Mouse (Mus musculus): ENCODE measurements at regions not wholly inside any gene's neighbourhood (a gene's known extent, or its start where the extent isn't known, plus 50 kb on each side); places are given as distances from the start of the nearest gene placed in this dataset.

DNA sequence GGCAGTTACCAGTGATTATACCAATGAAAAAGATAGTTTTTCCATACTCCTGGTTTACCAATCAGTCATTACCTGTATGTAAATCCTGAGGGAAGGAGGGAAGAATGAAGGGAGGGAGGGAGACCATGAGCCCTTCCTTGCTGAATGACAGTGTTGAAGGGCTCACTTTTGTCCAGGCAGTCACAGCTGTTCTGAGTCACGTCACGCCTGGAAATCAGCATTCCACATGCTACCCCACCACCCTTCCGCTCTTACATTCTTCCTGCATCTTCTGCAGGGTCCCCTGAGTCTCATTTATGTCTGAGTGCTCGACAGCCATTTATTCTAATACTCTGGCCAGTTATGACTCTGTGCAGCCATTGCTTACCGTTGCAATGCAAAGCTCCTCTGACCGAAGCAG lies 101.9 kb upstream of the Tsc22d2 start:
- no peak for TF ChIP-seq CTCF (IDR thresholded peaks at IDR 0.05; ENCODE audit: low read depth)
- no peak for ATAC-seq
- Histone ChIP-seq H3K27me3 (replicated peaks; ENCODE audit: control insufficient read depth, insufficient read depth, low read length) (no peaks in the 10 kb centered on the region), H3K9ac (ENCODE audit: low read depth, low read length) (no peak overlapping the region), H3K4me1 (replicated peaks; ENCODE audit: control insufficient read depth, insufficient read depth, low read length) (no peaks in the 10 kb centered on the region), H3K4me2 (replicated peaks; ENCODE audit: low read depth) (no peak overlapping the region), H3K36me3 (ENCODE audit: control insufficient read depth, insufficient read depth) (no peaks in the 10 kb centered on the region), H3K27ac (ENCODE audit: low read depth, low read length) (no peak overlapping the region), H3K9me3 (ENCODE audit: control insufficient read depth) (no peaks in the 10 kb centered on the region), H3K4me3 (ENCODE audit: low read depth, low read length) (no peak overlapping the region)
- 82% methylated on average over 6 of the region's 6 CpGs for WGBS

DNA sequence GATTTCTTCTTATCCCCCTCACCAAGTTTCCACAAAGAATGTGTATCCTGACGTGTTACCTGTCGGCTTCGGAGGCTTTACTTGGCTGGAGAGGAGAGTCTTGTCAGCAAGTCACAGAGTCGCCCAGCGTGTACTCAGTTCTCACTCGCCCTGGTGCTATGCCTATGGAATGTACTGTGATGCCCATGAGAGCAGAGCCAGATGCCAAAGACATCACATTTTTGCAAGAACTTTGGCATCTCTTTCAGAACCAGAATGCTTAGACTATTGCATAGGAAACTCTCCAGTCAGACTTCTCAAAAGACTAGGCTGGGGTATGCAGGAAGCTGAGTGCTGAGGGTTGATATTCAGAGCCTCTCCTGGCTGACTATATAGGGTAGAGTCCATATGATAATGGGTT lies 99.3 kb upstream of the Tsc22d2 start:
- Histone ChIP-seq H3K4me2 (replicated peaks; ENCODE audit: low read depth) (no peak overlapping the region), H3K9ac (ENCODE audit: low read depth, low read length) (no peak overlapping the region), H3K27ac (ENCODE audit: low read depth, low read length) (no peak overlapping the region), H3K9me3 (ENCODE audit: control insufficient read depth) (no peaks in the 10 kb centered on the region), H3K4me1 (replicated peaks; ENCODE audit: control insufficient read depth, insufficient read depth, low read length) (no peaks in the 10 kb centered on the region), H3K36me3 (ENCODE audit: control insufficient read depth, insufficient read depth) (no peaks in the 10 kb centered on the region), H3K4me3 (ENCODE audit: low read depth, low read length) (no peak overlapping the region), H3K27me3 (replicated peaks; ENCODE audit: control insufficient read depth, insufficient read depth, low read length) (no peaks in the 10 kb centered on the region)
- WGBS: 83% methylated on average over 6 of the region's 6 CpGs
- ATAC-seq: no peak
- TF ChIP-seq CTCF (IDR thresholded peaks at IDR 0.05; ENCODE audit: low read depth): no peak

DNA sequence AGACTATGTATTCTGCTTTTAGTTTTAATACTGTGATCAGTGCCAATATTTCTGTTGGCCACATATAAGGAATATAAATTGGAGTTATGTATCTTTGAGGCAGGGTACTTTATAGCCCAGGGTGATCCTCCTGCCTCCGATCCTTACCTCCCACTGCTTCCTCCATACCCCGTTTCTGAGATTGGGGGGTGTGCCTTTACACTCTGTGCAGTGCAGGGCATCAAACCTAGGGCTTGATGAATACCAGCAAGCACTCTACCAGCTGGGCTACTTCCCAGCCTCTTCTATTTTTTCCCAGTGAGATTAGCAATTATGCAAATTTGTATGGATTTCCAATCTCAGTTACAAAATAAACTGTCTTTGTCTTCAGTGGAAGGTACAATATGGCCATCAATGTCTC lies 97.3 kb upstream of the Tsc22d2 start:
- no peak for ATAC-seq
- no peaks in the 10 kb centered on the region for H3K4me1 ChIP-seq (replicated peaks; ENCODE audit: control insufficient read depth, insufficient read depth, low read length)
- H3K9ac ChIP-seq (ENCODE audit: low read depth, low read length): no peak overlapping the region
- WGBS: 73% methylated on average over 2 of the region's 2 CpGs
- TF ChIP-seq CTCF (IDR thresholded peaks at IDR 0.05; ENCODE audit: low read depth): no peak
- H3K27ac ChIP-seq (ENCODE audit: low read depth, low read length): no peak overlapping the region
- no peaks in the 10 kb centered on the region for H3K27me3 ChIP-seq (replicated peaks; ENCODE audit: control insufficient read depth, insufficient read depth, low read length)
- H3K9me3 ChIP-seq (ENCODE audit: control insufficient read depth): no peaks in the 10 kb centered on the region
- H3K4me3 ChIP-seq (ENCODE audit: low read depth, low read length): no peak overlapping the region
- no peak overlapping the region for H3K4me2 ChIP-seq (replicated peaks; ENCODE audit: low read depth)
- H3K36me3 ChIP-seq (ENCODE audit: control insufficient read depth, insufficient read depth): no peaks in the 10 kb centered on the region

DNA sequence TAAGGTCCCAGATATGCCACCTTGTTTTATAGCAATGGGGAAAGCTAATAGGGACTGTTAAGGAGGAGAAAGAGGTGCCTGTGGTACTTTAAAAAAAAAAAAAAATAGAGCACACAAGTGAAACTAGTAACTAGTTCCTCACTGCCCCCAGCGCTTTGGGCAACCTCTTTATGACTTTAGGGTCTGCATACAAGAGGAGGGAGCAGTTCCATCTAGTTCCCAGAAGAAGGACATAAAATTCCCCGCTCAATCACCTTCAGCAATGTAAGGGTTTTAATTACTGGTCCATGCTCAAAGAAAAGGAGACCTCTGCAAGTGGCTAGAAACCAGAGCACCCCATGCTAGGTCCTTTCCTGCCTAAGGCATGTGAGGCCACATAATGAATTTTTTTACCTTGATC lies 95.8 kb upstream of the Tsc22d2 start:
- no peaks in the 10 kb centered on the region for H3K4me1 ChIP-seq (replicated peaks; ENCODE audit: control insufficient read depth, insufficient read depth, low read length)
- no peak for TF ChIP-seq CTCF (IDR thresholded peaks at IDR 0.05; ENCODE audit: low read depth)
- 79% methylated on average over 2 of the region's 2 CpGs for WGBS
- H3K9me3 ChIP-seq (ENCODE audit: control insufficient read depth): no peaks in the 10 kb centered on the region
- no peak overlapping the region for H3K4me2 ChIP-seq (replicated peaks; ENCODE audit: low read depth)
- H3K36me3 ChIP-seq (ENCODE audit: control insufficient read depth, insufficient read depth): no peaks in the 10 kb centered on the region
- no peak overlapping the region for H3K4me3 ChIP-seq (ENCODE audit: low read depth, low read length)
- H3K27me3 ChIP-seq (replicated peaks; ENCODE audit: control insufficient read depth, insufficient read depth, low read length): no peaks in the 10 kb centered on the region
- ATAC-seq: no peak
- H3K9ac ChIP-seq (ENCODE audit: low read depth, low read length): no peak overlapping the region
- H3K27ac ChIP-seq (ENCODE audit: low read depth, low read length): no peak overlapping the region

DNA sequence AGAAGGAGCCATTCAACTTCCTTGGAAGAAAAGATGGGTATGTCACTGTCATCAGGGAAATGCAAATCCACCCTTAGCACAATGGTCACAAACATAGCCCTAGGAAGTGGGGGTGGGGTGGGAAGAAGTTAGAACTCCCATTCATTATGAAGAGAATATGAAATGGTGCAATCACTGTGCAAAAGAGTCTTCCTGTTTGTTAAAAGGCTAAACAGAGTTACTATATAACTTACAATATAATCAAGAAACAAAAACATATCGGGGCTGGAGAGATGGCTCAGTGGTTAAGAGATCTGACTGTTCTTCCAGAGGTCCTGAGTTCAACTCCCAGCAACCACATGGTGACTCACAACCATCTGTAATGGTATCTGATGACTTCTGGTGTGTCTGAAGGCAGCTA lies 95.1 kb upstream of the Tsc22d2 start:
- Histone ChIP-seq H3K4me1 (replicated peaks; ENCODE audit: control insufficient read depth, insufficient read depth, low read length) (no peaks in the 10 kb centered on the region), H3K27ac (ENCODE audit: low read depth, low read length) (no peak overlapping the region), H3K36me3 (ENCODE audit: control insufficient read depth, insufficient read depth) (no peaks in the 10 kb centered on the region), H3K27me3 (replicated peaks; ENCODE audit: control insufficient read depth, insufficient read depth, low read length) (no peaks in the 10 kb centered on the region), H3K4me3 (ENCODE audit: low read depth, low read length) (no peak overlapping the region), H3K9me3 (ENCODE audit: control insufficient read depth) (no peaks in the 10 kb centered on the region), H3K4me2 (replicated peaks; ENCODE audit: low read depth) (no peak overlapping the region), H3K9ac (ENCODE audit: low read depth, low read length) (no peak overlapping the region)
- ATAC-seq: no peak
- no peak for TF ChIP-seq CTCF (IDR thresholded peaks at IDR 0.05; ENCODE audit: low read depth)
- WGBS: 79% methylated on average over 1 of the region's 1 CpGs

DNA sequence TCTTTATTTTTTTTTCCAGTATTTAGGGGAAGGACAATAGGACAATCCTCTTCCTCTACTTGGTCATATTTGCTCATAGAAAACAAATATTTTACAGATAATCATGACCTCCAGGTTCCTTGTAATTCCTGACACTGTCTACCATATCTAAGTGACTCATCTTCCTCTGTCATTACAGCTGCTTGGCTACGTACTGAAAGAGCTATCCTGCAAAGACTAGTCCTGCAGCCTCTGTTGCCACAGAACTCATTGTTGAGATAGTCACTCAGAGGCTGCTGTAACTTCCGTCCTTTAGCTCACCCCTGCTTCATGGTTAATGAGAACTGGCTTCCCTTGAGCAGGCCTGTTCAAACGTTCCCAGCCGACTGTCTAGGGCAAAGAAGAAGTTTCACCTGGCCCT lies 93.7 kb upstream of the Tsc22d2 start:
- no peaks in the 10 kb centered on the region for H3K27me3 ChIP-seq (replicated peaks; ENCODE audit: control insufficient read depth, insufficient read depth, low read length)
- no peak overlapping the region for H3K9ac ChIP-seq (ENCODE audit: low read depth, low read length)
- no peaks in the 10 kb centered on the region for H3K4me1 ChIP-seq (replicated peaks; ENCODE audit: control insufficient read depth, insufficient read depth, low read length)
- no peak overlapping the region for H3K27ac ChIP-seq (ENCODE audit: low read depth, low read length)
- no peak overlapping the region for H3K4me3 ChIP-seq (ENCODE audit: low read depth, low read length)
- no peaks in the 10 kb centered on the region for H3K9me3 ChIP-seq (ENCODE audit: control insufficient read depth)
- no peak overlapping the region for H3K4me2 ChIP-seq (replicated peaks; ENCODE audit: low read depth)
- no peak for TF ChIP-seq CTCF (IDR thresholded peaks at IDR 0.05; ENCODE audit: low read depth)
- WGBS: 45% methylated on average over 4 of the region's 4 CpGs
- no peaks in the 10 kb centered on the region for H3K36me3 ChIP-seq (ENCODE audit: control insufficient read depth, insufficient read depth)
- no peak for ATAC-seq

DNA sequence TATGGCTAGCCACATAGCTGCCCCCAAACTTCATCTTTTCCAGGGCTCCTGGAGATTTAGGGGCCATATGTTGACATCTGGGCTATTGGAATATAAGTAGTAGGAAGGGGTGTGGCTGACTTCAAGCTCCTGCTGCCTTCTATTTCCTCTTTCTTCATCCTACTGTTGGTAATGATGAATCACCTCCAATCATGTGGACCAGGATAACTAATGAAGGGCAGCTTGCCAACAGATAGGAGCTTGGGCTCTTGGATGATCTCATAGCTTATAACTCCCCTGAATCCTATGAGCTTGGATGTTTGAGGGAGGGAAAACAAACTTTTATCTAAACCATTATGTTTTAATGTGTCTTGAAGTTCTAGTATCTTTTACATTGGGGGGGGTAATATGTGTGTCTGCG lies 92.2 kb upstream of the Tsc22d2 start:
- Histone ChIP-seq H3K4me1 (replicated peaks; ENCODE audit: control insufficient read depth, insufficient read depth, low read length) (no peaks in the 10 kb centered on the region), H3K36me3 (ENCODE audit: control insufficient read depth, insufficient read depth) (no peaks in the 10 kb centered on the region), H3K4me3 (ENCODE audit: low read depth, low read length) (no peak overlapping the region), H3K9ac (ENCODE audit: low read depth, low read length) (no peak overlapping the region), H3K9me3 (ENCODE audit: control insufficient read depth) (no peaks in the 10 kb centered on the region), H3K27me3 (replicated peaks; ENCODE audit: control insufficient read depth, insufficient read depth, low read length) (no peaks in the 10 kb centered on the region), H3K4me2 (replicated peaks; ENCODE audit: low read depth) (no peak overlapping the region), H3K27ac (ENCODE audit: low read depth, low read length) (no peak overlapping the region)
- ATAC-seq: peak; percentile 54; the same call in 1 of the 2 replicates
- no peak for TF ChIP-seq CTCF (IDR thresholded peaks at IDR 0.05; ENCODE audit: low read depth)
- 82% methylated on average over 1 of the region's 1 CpGs for WGBS

Data from intestine, postnatal 0 days (tissue).